Mouse (Mus musculus) stomach, embryonic 14.5 days (tissue): ENCODE results near the gene Aph1b. TPM values are rescaled to one million over a fixed set of nuclear protein-coding genes. Genes with fewer than 3 reads are reported as not detected.
A peak's percentile ranks its signal among the peaks of the same experiment; 100 is the strongest.

Source experiments
- ATAC-seq: fragments of 200-750 bp; cut with Nextera tagmentation; 2 replicates; pipeline ENCODE4 v1.8.0; 2017; ENCODE audit warnings: low read depth, moderate TSS enrichment; ENCODE audit not compliant: insufficient number of reproducible peaks, insufficient read depth, low FRiP score
- H3K27ac ChIP-seq: fragments of 300-500 bp; sonication (generic); 2 replicates; pipeline ENCODE4 v1.5.1; 2014; ENCODE audit warnings: mild to moderate bottlenecking, low read length, moderate library complexity, mixed read lengths
- H3K27me3 ChIP-seq: fragments of 300-500 bp; sonication (generic); 2 replicates; pipeline ENCODE4 v1.6.1; 2014; ENCODE audit warnings: low read length, control low read depth, mixed read lengths; ENCODE audit not compliant: control insufficient read depth, insufficient read depth
- H3K36me3 ChIP-seq: fragments of 300-500 bp; sonication (generic); 2 replicates; pipeline ENCODE4 v1.6.1; 2014; ENCODE audit warnings: mild to moderate bottlenecking, control low read depth, low read length, moderate library complexity, mixed read lengths; ENCODE audit not compliant: control insufficient read depth, insufficient read depth
- H3K4me1 ChIP-seq: fragments of 300-500 bp; sonication (generic); 2 replicates; pipeline ENCODE4 v1.6.1; 2014; ENCODE audit warnings: low read length, control low read depth, mixed read lengths; ENCODE audit not compliant: control insufficient read depth, insufficient read depth
- H3K4me2 ChIP-seq: fragments of 300-500 bp; sonication (generic); replicated peaks from 2 replicates; pipeline ENCODE4 v1.6.1; 2014; ENCODE audit warnings: low read depth, low read length, control low read depth
- H3K4me3 ChIP-seq: fragments of 300-500 bp; sonication (generic); 2 replicates; pipeline ENCODE4 v1.5.1; 2014; ENCODE audit warnings: low read depth, low read length, control low read depth
- H3K9ac ChIP-seq: fragments of 300-500 bp; sonication (generic); replicated peaks from 2 replicates; pipeline ENCODE4 v1.6.1; 2014; ENCODE audit warnings: low read depth, mild to moderate bottlenecking, control low read depth, low read length, moderate library complexity, mixed read lengths
- H3K9me3 ChIP-seq: fragments of 300-500 bp; sonication (generic); 2 replicates; pipeline ENCODE4 v1.6.1; 2016; ENCODE audit warnings: low read depth, low read length, control low read depth; ENCODE audit not compliant: control insufficient read depth
- WGBS: fragments of 180-500 bp; shearing (Covaris S2); extraction: QIAGEN DNeasy Blood & Tissue Kit; methylation state at CpG from one replicate; pipeline ENCODE4 v1.1.7; 2014; 5-methylcytosine and 5-hydroxymethylcytosine counted together
- polyA plus RNA-seq: library from polyadenylated mRNA; unstranded; fragments of >200 nt; fragmentation: Nextera tagmentation; extraction: Ambion mirVana; gene quantifications from 2 replicates; pipeline ENCODE4 v1.2.1, GENCODE M21; 2014

Aph1b gene
- polyA plus RNA-seq, 1 experiment from 2014 or later, result 11.7 TPM

GRCm38 (mm10) chr9:66735122-66735521, 60.2 kb downstream of the Aph1b start:
- ATAC-seq, result no peak
- no peaks in the 10 kb centered on the region for H3K9me3 ChIP-seq
- no peak overlapping the region for H3K4me3 ChIP-seq
- 82% methylated on average over 2 of the region's 2 CpGs for WGBS
- H3K27ac ChIP-seq, result no peak overlapping the region
- peaks cover 5% of the 10 kb centered on the region for H3K4me1 ChIP-seq
- H3K4me2 ChIP-seq, result no peak overlapping the region
- no peaks in the 10 kb centered on the region for H3K27me3 ChIP-seq
- no peak overlapping the region for H3K9ac ChIP-seq
- H3K36me3 ChIP-seq, result no peaks in the 10 kb centered on the region

DNA sequence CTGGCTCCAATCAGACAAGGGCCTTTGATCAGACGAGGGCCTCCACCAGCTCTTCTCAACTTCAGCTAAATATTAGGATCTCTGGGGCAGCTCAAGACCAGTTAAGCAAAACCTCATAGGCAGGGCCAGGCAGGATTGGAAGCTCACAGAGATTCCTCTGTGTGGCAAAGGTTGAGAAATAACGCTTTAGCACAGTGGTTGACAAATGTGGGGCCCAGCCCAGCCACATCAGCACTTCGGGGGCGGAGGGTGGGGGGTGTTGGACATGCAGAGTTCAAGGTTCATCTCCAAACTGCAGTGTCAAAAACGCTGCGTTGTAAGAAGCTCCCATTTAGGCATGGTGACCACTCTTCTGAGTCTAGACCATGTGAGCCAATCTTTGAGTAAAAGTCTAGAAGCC, 60.7 kb downstream of the Aph1b start:
- no peaks in the 10 kb centered on the region for H3K9me3 ChIP-seq
- peaks cover 5% of the 10 kb centered on the region for H3K4me1 ChIP-seq
- H3K4me3 ChIP-seq, result no peak overlapping the region
- no peak for ATAC-seq
- H3K27ac ChIP-seq, result no peak overlapping the region
- H3K9ac ChIP-seq, result no peak overlapping the region
- no peak overlapping the region for H3K4me2 ChIP-seq
- no peaks in the 10 kb centered on the region for H3K36me3 ChIP-seq
- H3K27me3 ChIP-seq, result no peaks in the 10 kb centered on the region
- 73% methylated on average over 6 of the region's 6 CpGs for WGBS

DNA sequence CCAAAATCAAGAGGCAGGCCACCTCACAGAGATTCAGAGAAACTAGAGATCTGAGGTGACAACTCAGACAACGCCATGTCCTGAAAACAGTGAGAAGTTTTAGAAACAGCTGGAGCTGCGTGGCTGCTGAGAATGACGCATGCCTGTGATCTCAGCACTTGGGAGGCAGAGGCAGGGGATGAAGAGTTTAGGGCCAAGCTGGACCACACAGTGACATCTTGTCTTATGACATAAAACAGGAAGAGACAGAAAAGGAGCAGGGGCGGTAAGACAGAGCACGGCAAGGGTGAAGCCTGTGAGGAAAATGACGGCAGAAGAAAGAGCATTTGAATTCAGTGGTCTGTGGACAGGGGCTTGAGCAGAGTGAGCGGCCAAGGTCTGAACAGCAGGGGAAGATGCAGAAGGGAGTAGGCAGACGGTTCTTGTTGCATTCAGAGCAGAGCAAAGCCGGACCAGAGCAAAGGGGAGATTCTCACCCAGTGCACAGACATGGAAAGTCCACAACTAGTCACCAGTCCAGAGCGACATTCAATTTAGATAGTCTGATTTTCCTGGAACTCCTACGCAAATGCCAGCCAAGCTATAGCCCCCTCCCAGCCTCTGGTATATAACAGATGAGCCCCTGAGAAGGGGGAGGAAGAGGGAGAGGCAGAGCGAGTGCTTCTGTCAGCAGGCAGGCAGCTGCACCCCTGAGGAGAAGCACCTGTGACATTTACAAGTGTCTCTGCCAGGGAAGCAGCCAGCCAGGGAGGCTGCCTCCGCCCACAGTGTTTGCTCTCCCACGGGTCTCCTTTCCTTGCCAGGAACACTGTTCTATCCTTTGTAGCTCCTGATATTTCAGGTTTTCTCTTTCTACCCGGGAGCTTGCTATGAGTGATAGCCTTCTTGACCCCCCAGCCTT, 62.2 kb downstream of the Aph1b start:
- Histone ChIP-seq H3K27ac (peak overlapping the region; percentile 48), H3K9me3 (no peaks in the 10 kb centered on the region), H3K4me2 (peak overlapping the region; percentile 16), H3K9ac (0 out of 2 replicates have a peak overlapping the region, but pooled peaks have one; percentile 0), H3K4me3 (no peak overlapping the region), H3K36me3 (no peaks in the 10 kb centered on the region), H3K4me1 (peaks cover 5% of the 10 kb centered on the region), H3K27me3 (no peaks in the 10 kb centered on the region)
- peak; percentile 67; the same call in 1 of the 2 replicates for ATAC-seq
- WGBS, result 17% methylated on average over 14 of the region's 15 CpGs

DNA sequence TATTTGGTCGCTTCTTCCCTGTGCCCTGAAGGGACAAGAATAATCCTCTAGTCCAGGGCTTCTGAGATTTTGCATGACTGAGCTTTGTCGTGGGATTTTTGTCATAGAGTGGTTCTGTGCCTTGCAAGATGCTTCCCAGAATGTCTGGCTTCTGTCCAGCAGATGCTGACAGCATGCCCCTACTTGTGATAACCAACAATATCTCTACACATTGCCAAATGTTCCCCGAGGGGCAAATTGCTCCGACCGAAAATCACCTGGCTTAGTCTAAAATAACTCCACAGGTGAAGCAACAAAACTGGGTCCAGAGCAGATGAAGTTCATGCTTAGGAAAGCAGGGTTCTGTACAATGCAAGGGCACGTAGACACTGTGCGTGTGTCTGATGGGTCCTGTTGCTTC, 64.0 kb downstream of the Aph1b start:
- H3K9ac ChIP-seq, result no peak overlapping the region
- H3K4me1 ChIP-seq, result peaks cover 11% of the 10 kb centered on the region
- H3K36me3 ChIP-seq, result no peaks in the 10 kb centered on the region
- H3K9me3 ChIP-seq, result no peaks in the 10 kb centered on the region
- no peak for ATAC-seq
- 64% methylated on average over 7 of the region's 7 CpGs for WGBS
- no peak overlapping the region for H3K4me2 ChIP-seq
- H3K4me3 ChIP-seq, result no peak overlapping the region
- H3K27me3 ChIP-seq, result no peaks in the 10 kb centered on the region
- H3K27ac ChIP-seq, result peak overlapping the region; percentile 27; the same call in 1 of the 2 replicates

- H3K4me3 ChIP-seq, result no peak overlapping the region
- ATAC-seq, result no peak
- no peaks in the 10 kb centered on the region for H3K36me3 ChIP-seq
- WGBS, result 52% methylated on average over 3 of the region's 3 CpGs
- H3K27ac ChIP-seq, result no peak overlapping the region
- H3K4me2 ChIP-seq, result no peak overlapping the region
- no peak overlapping the region for H3K9ac ChIP-seq
- H3K9me3 ChIP-seq, result no peaks in the 10 kb centered on the region
- no peaks in the 10 kb centered on the region for H3K27me3 ChIP-seq
- peaks cover 11% of the 10 kb centered on the region for H3K4me1 ChIP-seq
Measured at GRCm38 (mm10) chr9:66730556-66730955, 64.7 kb downstream of the Aph1b start.

- Histone ChIP-seq H3K9ac (no peak overlapping the region), H3K36me3 (no peaks in the 10 kb centered on the region), H3K4me2 (no peak overlapping the region), H3K4me3 (no peak overlapping the region), H3K4me1 (peaks cover 6% of the 10 kb centered on the region), H3K9me3 (no peaks in the 10 kb centered on the region), H3K27ac (no peak overlapping the region), H3K27me3 (no peaks in the 10 kb centered on the region)
- WGBS, result 50% methylated on average over 7 of the region's 7 CpGs
- ATAC-seq, result no peak
Measured at GRCm38 (mm10) chr9:66727333-66727732, 68.0 kb downstream of the Aph1b start.

- no peak overlapping the region for H3K27ac ChIP-seq
- no peak overlapping the region for H3K9ac ChIP-seq
- H3K4me2 ChIP-seq, result no peak overlapping the region
- ATAC-seq, result no peak
- no peaks in the 10 kb centered on the region for H3K27me3 ChIP-seq
- WGBS, result 75% methylated on average over 3 of the region's 3 CpGs
- H3K36me3 ChIP-seq, result no peaks in the 10 kb centered on the region
- H3K4me1 ChIP-seq, result peaks cover 6% of the 10 kb centered on the region
- no peaks in the 10 kb centered on the region for H3K9me3 ChIP-seq
- H3K4me3 ChIP-seq, result no peak overlapping the region
Measured at GRCm38 (mm10) chr9:66725591-66725990, 69.7 kb downstream of the Aph1b start.
